Mouse (Mus musculus): Measurements from ENCODE around the gene Gls. TPM values are rescaled to one million over a fixed set of nuclear protein-coding genes. Genes with fewer than 3 reads are reported as not detected.

Gls gene
- polyA plus RNA-seq, 1 experiment: 9.8 TPM

DNA sequence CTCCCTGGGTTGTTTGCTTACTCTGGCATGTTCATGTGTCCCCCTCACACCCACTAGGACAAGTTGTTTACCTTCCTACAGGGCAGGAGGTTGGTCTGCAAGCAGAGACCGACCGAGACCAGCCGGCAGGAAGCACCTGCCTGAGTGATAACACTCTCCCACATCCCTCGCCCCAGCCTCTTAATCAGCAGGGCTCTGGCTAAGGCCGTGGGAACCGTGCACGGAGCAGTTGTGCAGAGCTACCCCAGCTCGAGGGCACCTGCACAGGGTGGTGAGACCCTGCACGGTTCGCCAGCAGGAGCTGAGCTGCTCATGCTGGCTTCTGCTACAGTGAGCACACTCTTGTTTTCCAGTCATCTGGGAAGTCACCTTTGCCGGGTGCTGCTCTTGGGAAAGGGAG is 82.4 kb downstream of the Gls start:
- no peak for TF ChIP-seq POLR2A (IDR thresholded peaks at IDR 0.05; ENCODE audit: low read depth, low read length)
- TF ChIP-seq CTCF (IDR thresholded peaks at IDR 0.05; ENCODE audit: extremely low read depth, insufficient read depth, insufficient read length, insufficient replicate concordance): no peak
- no peak for DNase-seq (ENCODE audit: low read depth in 1 of 2, low spot score in 2 of 2)
- no peaks in the 10 kb centered on the region for H3K27me3 ChIP-seq (ENCODE audit: control insufficient read depth, insufficient read depth, low read length)
- peak overlapping the region; percentile 18; the same call in 1 of the 2 replicates for H3K27ac ChIP-seq (ENCODE audit: insufficient read depth, low read length)
- no peak overlapping the region for H3K4me3 ChIP-seq (ENCODE audit: extremely low read depth, insufficient read depth, insufficient read length)
- H3K36me3 ChIP-seq (ENCODE audit: control insufficient read depth, insufficient read depth, low read length): peaks cover 83% of the 10 kb centered on the region
- WGBS: 20% methylated on average over 11 of the region's 11 CpGs
- no peaks in the 10 kb centered on the region for H3K4me1 ChIP-seq (ENCODE audit: control insufficient read depth, insufficient read depth, insufficient read length)

- H3K4me1 ChIP-seq (ENCODE audit: control insufficient read depth, insufficient read depth, insufficient read length): no peaks in the 10 kb centered on the region
- no peak for DNase-seq (ENCODE audit: low read depth in 1 of 2, low spot score in 2 of 2)
- 62% methylated on average over 9 of the region's 9 CpGs for WGBS
- no peak overlapping the region for H3K4me3 ChIP-seq (ENCODE audit: extremely low read depth, insufficient read depth, insufficient read length)
- no peaks in the 10 kb centered on the region for H3K27me3 ChIP-seq (ENCODE audit: control insufficient read depth, insufficient read depth, low read length)
- peaks cover 84% of the 10 kb centered on the region for H3K36me3 ChIP-seq (ENCODE audit: control insufficient read depth, insufficient read depth, low read length)
- TF ChIP-seq CTCF (IDR thresholded peaks at IDR 0.05; ENCODE audit: extremely low read depth, insufficient read depth, insufficient read length, insufficient replicate concordance) (no peak), POLR2A (IDR thresholded peaks at IDR 0.05; ENCODE audit: low read depth, low read length) (no peak)
- no peak overlapping the region for H3K27ac ChIP-seq (ENCODE audit: insufficient read depth, low read length)
Observed at GRCm38 (mm10) chr1:52149934-52150346, 83.1 kb downstream of the Gls start.

DNA sequence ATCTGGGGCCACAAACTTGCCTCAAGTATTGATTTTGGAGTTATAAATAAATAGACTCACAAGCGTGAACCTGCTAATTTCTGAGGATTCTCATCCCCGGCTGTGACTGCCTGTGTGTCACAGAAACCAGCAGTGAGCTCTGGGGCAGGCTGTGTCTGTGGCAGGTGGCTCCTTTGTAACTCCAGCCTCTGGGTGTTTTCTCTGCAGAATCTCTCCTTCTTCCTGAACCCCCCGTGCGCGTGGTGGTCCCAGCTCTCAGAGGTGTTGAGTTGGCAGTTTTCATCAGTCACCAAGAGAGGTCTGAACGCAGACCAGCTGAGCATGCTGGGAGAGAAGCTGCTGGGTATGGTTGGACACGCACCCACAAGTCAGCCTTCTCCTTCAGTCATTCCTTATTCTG is 84.3 kb downstream of the Gls start:
- no peak overlapping the region for H3K4me3 ChIP-seq (ENCODE audit: extremely low read depth, insufficient read depth, insufficient read length)
- no peaks in the 10 kb centered on the region for H3K27me3 ChIP-seq (ENCODE audit: control insufficient read depth, insufficient read depth, low read length)
- 0 out of 2 replicates have a peak, but pooled peaks cover 3% of the 10 kb centered on the region for H3K4me1 ChIP-seq (ENCODE audit: control insufficient read depth, insufficient read depth, insufficient read length)
- WGBS: 85% methylated on average over 7 of the region's 7 CpGs
- no peak for DNase-seq (ENCODE audit: low read depth in 1 of 2, low spot score in 2 of 2)
- H3K27ac ChIP-seq (ENCODE audit: insufficient read depth, low read length): no peak overlapping the region
- peaks cover 82% of the 10 kb centered on the region for H3K36me3 ChIP-seq (ENCODE audit: control insufficient read depth, insufficient read depth, low read length)
- TF ChIP-seq POLR2A (IDR thresholded peaks at IDR 0.05; ENCODE audit: low read depth, low read length): no peak

GRCm38 (mm10) chr1:52148178-52148577 is 84.9 kb downstream of the Gls start:
- DNase-seq (ENCODE audit: low read depth in 1 of 2, low spot score in 2 of 2): no peak
- no peak overlapping the region for H3K27ac ChIP-seq (ENCODE audit: insufficient read depth, low read length)
- TF ChIP-seq POLR2A (IDR thresholded peaks at IDR 0.05; ENCODE audit: low read depth, low read length) (no peak), CTCF (IDR thresholded peaks at IDR 0.05; ENCODE audit: extremely low read depth, insufficient read depth, insufficient read length, insufficient replicate concordance) (no peak)
- H3K4me3 ChIP-seq (ENCODE audit: extremely low read depth, insufficient read depth, insufficient read length): no peak overlapping the region
- WGBS: 86% methylated on average over 7 of the region's 7 CpGs
- H3K4me1 ChIP-seq (ENCODE audit: control insufficient read depth, insufficient read depth, insufficient read length): peaks cover 3% of the 10 kb centered on the region; the same call in 1 of the 2 replicates
- H3K36me3 ChIP-seq (ENCODE audit: control insufficient read depth, insufficient read depth, low read length): peaks cover 81% of the 10 kb centered on the region
- no peaks in the 10 kb centered on the region for H3K27me3 ChIP-seq (ENCODE audit: control insufficient read depth, insufficient read depth, low read length)

DNA sequence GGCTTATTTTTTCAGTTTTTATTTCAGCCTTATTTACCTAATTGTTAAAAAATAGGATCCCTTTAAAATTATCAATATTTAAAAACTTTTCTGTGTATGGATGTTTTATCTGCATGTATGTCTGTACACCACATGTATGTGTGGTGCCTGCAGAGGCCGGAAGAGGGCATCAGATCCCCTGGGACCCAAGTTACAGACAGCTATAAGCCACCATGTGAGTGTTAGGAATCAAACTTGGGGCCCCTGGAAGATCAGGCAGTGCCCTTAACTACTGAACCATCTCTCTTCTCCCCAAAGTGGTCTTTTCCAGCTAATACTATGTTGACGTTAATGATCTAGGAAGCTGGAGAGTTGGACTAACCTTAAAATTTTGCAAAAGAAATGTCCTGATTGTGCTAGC is 85.6 kb downstream of the Gls start:
- H3K4me3 ChIP-seq (ENCODE audit: extremely low read depth, insufficient read depth, insufficient read length): no peak overlapping the region
- peaks cover 78% of the 10 kb centered on the region for H3K36me3 ChIP-seq (ENCODE audit: control insufficient read depth, insufficient read depth, low read length)
- no peaks in the 10 kb centered on the region for H3K27me3 ChIP-seq (ENCODE audit: control insufficient read depth, insufficient read depth, low read length)

GRCm38 (mm10) chr1:52146214-52146970 is 86.6 kb downstream of the Gls start:
- 64% methylated on average over 12 of the region's 12 CpGs for WGBS
- Histone ChIP-seq H3K27ac (ENCODE audit: insufficient read depth, low read length) (no peak overlapping the region), H3K27me3 (ENCODE audit: control insufficient read depth, insufficient read depth, low read length) (no peaks in the 10 kb centered on the region), H3K36me3 (ENCODE audit: control insufficient read depth, insufficient read depth, low read length) (peaks cover 77% of the 10 kb centered on the region), H3K4me3 (ENCODE audit: extremely low read depth, insufficient read depth, insufficient read length) (no peak overlapping the region), H3K4me1 (ENCODE audit: control insufficient read depth, insufficient read depth, insufficient read length) (peaks cover 3% of the 10 kb centered on the region; the same call in 1 of the 2 replicates)
- TF ChIP-seq POLR2A (IDR thresholded peaks at IDR 0.05; ENCODE audit: low read depth, low read length): no peak
- TF ChIP-seq CTCF (IDR thresholded peaks at IDR 0.05; ENCODE audit: extremely low read depth, insufficient read depth, insufficient read length, insufficient replicate concordance): peak; percentile 46; the same call in 1 of the 2 replicates
- DNase-seq (ENCODE audit: low read depth in 1 of 2, low spot score in 2 of 2): no peak

More for the DNA sequence above, 85.6 kb downstream of the Gls start:
- TF ChIP-seq POLR2A (IDR thresholded peaks at IDR 0.05; ENCODE audit: low read depth, low read length) (no peak), CTCF (IDR thresholded peaks at IDR 0.05; ENCODE audit: extremely low read depth, insufficient read depth, insufficient read length, insufficient replicate concordance) (no peak)
- Histone ChIP-seq H3K27ac (ENCODE audit: insufficient read depth, low read length) (no peak overlapping the region), H3K4me1 (ENCODE audit: control insufficient read depth, insufficient read depth, insufficient read length) (peaks cover 3% of the 10 kb centered on the region; the same call in 1 of the 2 replicates)
- DNase-seq (ENCODE audit: low read depth in 1 of 2, low spot score in 2 of 2): no peak
- WGBS: 75% methylated on average over 2 of the region's 2 CpGs

GRCm38 (mm10) chr1:52144907-52145306 is 88.1 kb downstream of the Gls start:
- Histone ChIP-seq H3K36me3 (ENCODE audit: control insufficient read depth, insufficient read depth, low read length) (peaks cover 72% of the 10 kb centered on the region), H3K4me3 (ENCODE audit: extremely low read depth, insufficient read depth, insufficient read length) (no peak overlapping the region), H3K27me3 (ENCODE audit: control insufficient read depth, insufficient read depth, low read length) (no peaks in the 10 kb centered on the region), H3K4me1 (ENCODE audit: control insufficient read depth, insufficient read depth, insufficient read length) (peaks cover 3% of the 10 kb centered on the region; the same call in 1 of the 2 replicates), H3K27ac (ENCODE audit: insufficient read depth, low read length) (no peak overlapping the region)
- TF ChIP-seq CTCF (IDR thresholded peaks at IDR 0.05; ENCODE audit: extremely low read depth, insufficient read depth, insufficient read length, insufficient replicate concordance) (no peak), POLR2A (IDR thresholded peaks at IDR 0.05; ENCODE audit: low read depth, low read length) (no peak)
- WGBS: 81% methylated on average over 10 of the region's 10 CpGs
- no peak for DNase-seq (ENCODE audit: low read depth in 1 of 2, low spot score in 2 of 2)

All from spleen, adult 2 months (tissue).